Mouse (Mus musculus) kidney, postnatal 36 days (tissue): ENCODE measurements around the gene Olfr212.
"Not testable (repeated sequence)": the region's sequence is repeated elsewhere in the genome, so short reads cannot be mapped to it uniquely, and the experiment has no call there.

Source experiments
- DNase-seq, 2 experiments: peaks; one replicate each; pipeline ENCODE4 v3.0.0; 2021 to 2022; ENCODE audit warnings: mixed read lengths in 2 of 2

Olfr212 gene

GRCm38 (mm10) chr6:116506302-116507003 lies at the start of gene Olfr212:
Gene Olfr212 (plus strand): TSS chr6:116506516.
- DNase-seq: not testable (repeated sequence)

GRCm38 (mm10) chr6:116458728-116459127 lies 47.6 kb upstream of the Olfr212 start:
- DNase-seq: no peak

- DNase-seq: no peak
Observed at GRCm38 (mm10) chr6:116459232-116459631, 47.1 kb upstream of the Olfr212 start.

GRCm38 (mm10) chr6:116460544-116461283 lies 45.6 kb upstream of the Olfr212 start, which contains the start of gene Alox5:
Gene Alox5 (minus strand): TSS chr6:116461178.
- peak in 1 of 2 experiments; percentile 46 for DNase-seq

GRCm38 (mm10) chr6:116468081-116468480 lies 38.2 kb upstream of the Olfr212 start:
- DNase-seq: no peak

GRCm38 (mm10) chr6:116485081-116485480 lies 21.2 kb upstream of the Olfr212 start:
- no peak for DNase-seq

GRCm38 (mm10) chr6:116486833-116487232 lies 19.5 kb upstream of the Olfr212 start:
- no peak for DNase-seq

- no peak for DNase-seq
Observed at GRCm38 (mm10) chr6:116488791-116489190, 17.5 kb upstream of the Olfr212 start, which contains the start of gene Olfr211. Gene Olfr211 (plus strand): TSS chr6:116489091.

GRCm38 (mm10) chr6:116493742-116494141 lies 12.6 kb upstream of the Olfr212 start:
- DNase-seq: no peak

GRCm38 (mm10) chr6:116495960-116496359 lies 10.4 kb upstream of the Olfr212 start:
- DNase-seq: no peak

- no peak for DNase-seq
Observed at GRCm38 (mm10) chr6:116514832-116515231, 8.5 kb downstream of the Olfr212 start.

GRCm38 (mm10) chr6:116538156-116538555 lies 31.8 kb downstream of the Olfr212 start, which contains the start of gene Olfr213:
Gene Olfr213 (plus strand): TSS chr6:116538456.
- no peak for DNase-seq

- DNase-seq: no peak
Observed at GRCm38 (mm10) chr6:116542500-116542899, 36.2 kb downstream of the Olfr212 start.

GRCm38 (mm10) chr6:116550841-116551240 lies 44.5 kb downstream of the Olfr212 start, which contains the start of gene Gm5580:
Gene Gm5580 (plus strand): TSS chr6:116551141.
- DNase-seq: not testable (repeated sequence)

GRCm38 (mm10) chr6:116553935-116554334 lies 47.6 kb downstream of the Olfr212 start, which contains the start of gene Olfr214:
Gene Olfr214 (plus strand): TSS chr6:116554235.
- DNase-seq: no peak

- DNase-seq: no peak
Observed at GRCm38 (mm10) chr6:116554952-116555351, 48.6 kb downstream of the Olfr212 start.
